Mouse (Mus musculus) liver, adult 2 months (tissue): ENCODE results near the gene B4galnt1.

Experiments used
- CTCF ChIP-seq: fragments of 200-500 bp; IDR thresholded peaks from 2 replicates; pipeline ENCODE4 v1.5.1; 2011; ENCODE audit warnings: low read depth, low read length, control low read depth
- POLR2A ChIP-seq: fragments of 200-500 bp; IDR thresholded peaks from 2 replicates; pipeline ENCODE4 v1.6.1; 2011; ENCODE audit warnings: low read length, control low read depth; ENCODE audit not compliant: insufficient read depth; ENCODE audit errors: extremely low read depth

- TF ChIP-seq CTCF (no peak), POLR2A (no peak)
Measured at GRCm38 (mm10) chr10:127154241-127154640, 10.8 kb upstream of the B4galnt1 start.
